Mouse (Mus musculus): ENCODE measurements around the gene Arrdc5. TPM values are rescaled to one million over a fixed set of nuclear protein-coding genes. Genes with fewer than 3 reads are reported as not detected.
"Not testable (repeated sequence)": the region's sequence is repeated elsewhere in the genome, so short reads cannot be mapped to it uniquely, and the experiment has no call there.

Arrdc5 gene
- total RNA-seq, 2 experiments from 2014 or later, result not detected

DNA sequence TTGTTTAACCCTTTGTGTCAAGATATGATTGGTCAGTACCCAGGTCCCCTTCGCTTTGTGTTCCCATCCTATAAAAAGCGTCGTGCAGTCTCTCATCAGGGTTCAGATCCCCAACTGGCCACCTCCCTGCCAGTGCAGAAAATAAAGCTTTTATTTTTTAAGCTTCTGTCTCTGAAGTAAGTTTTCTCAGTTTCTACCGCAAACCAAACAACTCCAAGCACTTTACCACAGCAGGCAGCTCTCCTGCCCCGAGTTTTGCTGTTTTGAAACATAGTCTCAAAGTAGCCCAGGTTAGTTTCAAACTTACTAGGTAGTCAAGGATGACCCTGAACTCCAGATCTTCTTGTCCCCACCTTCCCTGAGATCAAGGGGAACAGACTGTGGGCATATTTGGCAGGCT is 21.7 kb downstream of the Arrdc5 start:
- DNase-seq (ENCODE audit: low spot score in 2 of 2), result no peak

DNA sequence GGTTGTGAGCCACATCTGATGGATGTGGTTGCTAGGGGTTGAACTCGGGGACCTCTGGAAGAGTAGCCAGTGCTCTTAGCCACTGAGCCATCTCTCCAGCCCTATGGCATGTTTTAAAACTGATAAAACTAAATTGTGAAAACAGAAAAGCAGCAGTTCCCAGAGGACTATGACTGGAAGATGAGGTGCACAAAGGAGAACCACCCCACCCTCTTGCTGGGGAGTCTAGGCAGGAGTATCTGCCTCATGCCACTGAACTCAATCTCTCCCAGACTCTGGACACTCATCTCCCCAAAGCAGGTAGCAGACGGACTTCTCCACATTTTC is 22.6 kb downstream of the Arrdc5 start:
- DNase-seq (ENCODE audit: low spot score in 2 of 2), result no peak

DNA sequence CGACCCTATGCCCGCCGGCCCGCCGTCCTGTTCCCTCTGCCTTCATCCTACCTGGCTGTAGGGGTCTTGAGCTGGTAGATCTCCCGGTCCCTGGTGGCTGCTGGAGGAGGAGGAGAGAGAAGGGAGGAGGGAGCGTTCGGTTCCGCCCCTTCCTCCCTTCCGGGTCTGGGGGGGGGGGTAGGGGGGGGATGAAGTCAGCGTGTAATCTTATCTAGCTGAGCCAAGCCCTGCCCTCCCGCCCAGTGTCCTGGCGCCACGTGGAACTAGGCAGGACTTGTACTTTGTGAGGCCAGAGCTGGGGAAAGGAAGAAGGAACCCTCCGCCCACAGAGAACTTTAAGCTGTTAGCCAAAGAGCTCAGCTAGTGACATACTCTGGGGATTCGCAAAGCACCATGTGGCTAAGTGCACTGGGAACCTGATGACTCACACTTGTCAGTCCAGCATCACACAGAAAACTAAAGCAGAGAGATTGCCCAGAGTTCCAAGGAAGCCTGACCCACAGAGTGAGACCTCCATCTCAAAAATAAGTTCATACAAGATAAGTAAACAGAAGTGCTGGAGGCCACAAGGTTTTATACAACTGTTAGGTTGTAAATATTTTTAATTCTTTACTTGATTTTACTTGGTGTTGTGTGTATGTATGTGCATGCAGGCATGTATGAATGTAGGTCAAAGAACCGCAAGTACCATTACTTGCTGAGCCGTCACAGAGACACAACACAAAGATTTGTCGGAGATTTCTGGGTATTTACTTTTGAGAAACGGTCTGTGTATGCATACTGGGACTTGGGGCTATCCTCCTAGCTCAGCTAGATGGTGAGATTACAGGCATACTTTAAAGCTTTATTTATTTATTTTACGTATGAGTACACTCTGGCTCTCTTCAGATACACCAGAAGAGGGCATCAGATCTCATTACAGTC is 23.2 kb downstream of the Arrdc5 start, which contains the start of gene Ticam1:
Gene Ticam1, minus strand, starts transcription at position 144 of the 924 bp plus-strand sequence.
- peak; percentile 76 for DNase-seq (ENCODE audit: low spot score in 2 of 2)

DNA sequence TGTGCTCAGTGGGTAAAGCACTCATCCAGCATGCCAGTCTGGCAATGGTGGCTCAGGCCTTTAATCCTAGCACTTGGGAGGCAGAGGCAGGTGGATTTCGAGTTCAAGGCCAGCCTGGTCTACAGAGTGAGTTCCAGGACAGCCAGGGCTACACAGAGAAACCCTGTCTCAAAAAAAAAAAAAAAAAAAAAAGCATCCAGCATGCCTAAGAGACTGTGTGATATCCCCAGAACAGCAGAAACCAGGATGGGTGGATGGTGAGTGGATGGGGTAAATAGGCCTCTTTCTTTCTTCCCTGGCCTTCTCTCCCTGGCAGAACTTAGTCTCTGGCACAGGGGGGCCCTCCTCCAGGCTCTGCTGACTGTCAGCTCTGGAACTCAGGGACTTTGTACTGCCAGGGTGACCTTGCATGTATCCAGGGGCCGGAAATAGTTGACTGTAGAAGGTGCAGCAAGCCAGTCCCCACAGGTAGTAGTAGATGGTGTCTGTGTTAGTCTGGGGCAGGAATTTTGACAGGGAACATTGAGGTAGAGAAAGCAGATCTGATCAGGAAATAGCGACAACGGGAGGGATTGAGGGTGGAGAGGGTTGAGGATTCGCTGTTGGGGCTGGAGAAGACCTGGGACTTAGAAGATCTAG is 24.1 kb downstream of the Arrdc5 start:
- DNase-seq (ENCODE audit: low spot score in 2 of 2), result peak in 1 of 2 experiments; percentile 49

DNA sequence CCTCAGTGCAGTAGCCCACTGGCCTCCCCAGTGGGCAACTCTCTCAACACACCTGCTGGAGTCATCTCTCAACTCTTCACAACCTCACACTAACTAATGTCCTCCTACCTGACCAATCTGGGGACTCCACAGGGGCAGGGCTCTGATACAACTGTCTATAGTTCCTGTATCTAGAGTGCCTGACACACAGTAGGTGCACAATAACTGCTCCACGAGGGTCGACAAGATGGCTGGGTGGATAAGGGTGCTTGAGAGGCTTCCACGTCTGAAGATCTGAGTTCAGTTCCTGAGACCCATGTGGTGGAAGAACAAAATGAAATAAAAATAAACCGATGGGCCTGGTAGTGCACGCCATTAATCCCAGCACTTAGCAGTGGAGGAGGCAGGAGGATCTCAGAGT is 26.1 kb downstream of the Arrdc5 start:
- DNase-seq (ENCODE audit: low spot score in 2 of 2), result peak in 1 of 2 experiments; percentile 18

DNA sequence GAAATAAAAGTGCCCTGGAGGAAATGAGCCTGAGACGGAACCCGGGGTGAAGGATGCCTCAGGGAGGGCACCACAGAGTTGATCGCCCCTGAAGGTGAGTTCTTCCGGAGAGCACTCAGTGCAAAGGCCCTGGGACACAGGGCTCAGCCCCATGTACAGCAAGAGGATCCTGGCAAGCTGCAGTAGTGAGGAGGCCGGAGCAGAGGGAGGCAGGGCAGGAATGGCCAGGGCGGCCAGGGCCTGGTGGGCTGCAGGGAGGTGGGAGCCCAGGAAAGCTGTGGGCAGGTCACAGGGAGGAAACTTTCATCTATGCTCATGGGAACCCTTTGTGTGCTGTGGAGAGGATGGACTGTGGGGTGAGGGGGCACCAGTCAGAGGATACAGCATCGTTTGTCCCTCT is 26.6 kb downstream of the Arrdc5 start:
- DNase-seq (ENCODE audit: low spot score in 2 of 2), result no peak

DNA sequence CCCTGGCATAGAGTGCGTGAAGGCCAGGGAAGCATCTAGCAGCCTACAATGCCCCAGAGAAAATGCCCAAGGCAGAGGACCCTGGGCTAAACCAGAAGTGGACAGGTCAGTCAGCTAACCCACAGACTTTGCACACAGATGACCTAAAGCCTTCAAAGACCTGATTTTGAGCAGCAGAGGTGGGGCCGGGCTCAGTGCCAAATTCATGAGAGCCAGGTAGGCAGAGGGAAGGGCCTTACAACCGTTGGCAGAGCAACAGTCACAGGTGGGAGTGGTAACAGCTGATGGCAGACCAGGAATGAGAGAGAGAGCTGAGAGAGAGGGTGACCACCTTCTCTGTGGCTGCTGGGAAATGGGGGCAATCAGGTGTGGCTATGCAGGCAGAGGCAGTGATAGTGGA is 27.4 kb downstream of the Arrdc5 start:
- peak in 1 of 2 experiments; percentile 19 for DNase-seq (ENCODE audit: low spot score in 2 of 2)

DNA sequence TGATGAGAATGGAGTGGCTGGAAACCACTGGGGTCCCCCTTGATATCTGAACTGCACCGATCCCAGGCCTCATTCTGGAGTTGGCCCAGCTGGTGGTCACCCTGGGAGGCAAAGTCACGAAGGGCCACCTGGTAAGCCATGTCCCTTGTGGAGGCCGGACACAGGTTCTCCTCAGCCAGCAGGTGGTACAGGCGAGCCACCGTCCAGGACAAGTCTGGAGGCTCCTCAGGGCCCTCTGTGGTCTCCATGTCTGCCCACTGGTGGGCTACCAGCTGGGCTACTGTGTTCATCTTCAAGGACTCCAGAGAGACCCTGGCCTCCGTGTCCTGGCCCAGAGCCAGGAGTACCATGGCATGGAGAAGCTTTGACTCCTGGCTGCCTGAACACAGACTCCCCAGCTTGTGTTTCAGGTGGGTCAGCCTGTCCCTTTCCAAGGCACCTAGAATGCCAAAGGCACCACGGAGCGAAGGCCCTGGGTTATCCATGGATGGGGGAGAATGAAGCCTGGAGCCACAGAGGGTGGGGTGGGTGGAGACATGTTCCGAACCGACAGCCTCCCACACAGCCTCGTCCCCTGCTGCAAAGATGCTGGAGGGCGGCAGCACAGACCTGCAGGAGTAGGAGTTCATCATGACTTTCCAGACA is 28.4 kb downstream of the Arrdc5 start:
- DNase-seq (ENCODE audit: low spot score in 2 of 2), result peak in 1 of 2 experiments; percentile 23

DNA sequence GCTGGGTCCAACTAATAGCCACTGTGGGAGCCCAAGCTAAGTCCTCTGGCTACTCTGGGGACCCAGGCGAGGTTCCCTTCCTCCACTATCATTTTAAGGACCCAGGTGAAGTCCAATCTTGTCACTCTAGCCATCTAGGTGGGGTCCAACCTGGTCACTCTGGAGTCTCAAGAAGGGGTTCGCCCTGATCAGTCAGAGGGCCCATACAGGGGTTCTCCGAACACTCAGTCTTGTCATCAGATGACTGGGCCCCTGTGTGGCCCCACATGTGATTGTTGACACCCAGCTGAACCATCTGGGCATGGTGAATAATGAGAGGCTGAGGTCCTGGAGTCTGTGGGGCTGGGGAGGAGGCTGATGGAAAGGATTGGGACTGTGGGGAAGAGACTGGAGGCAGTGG is 30.3 kb downstream of the Arrdc5 start:
- no peak for DNase-seq (ENCODE audit: low spot score in 2 of 2)

DNA sequence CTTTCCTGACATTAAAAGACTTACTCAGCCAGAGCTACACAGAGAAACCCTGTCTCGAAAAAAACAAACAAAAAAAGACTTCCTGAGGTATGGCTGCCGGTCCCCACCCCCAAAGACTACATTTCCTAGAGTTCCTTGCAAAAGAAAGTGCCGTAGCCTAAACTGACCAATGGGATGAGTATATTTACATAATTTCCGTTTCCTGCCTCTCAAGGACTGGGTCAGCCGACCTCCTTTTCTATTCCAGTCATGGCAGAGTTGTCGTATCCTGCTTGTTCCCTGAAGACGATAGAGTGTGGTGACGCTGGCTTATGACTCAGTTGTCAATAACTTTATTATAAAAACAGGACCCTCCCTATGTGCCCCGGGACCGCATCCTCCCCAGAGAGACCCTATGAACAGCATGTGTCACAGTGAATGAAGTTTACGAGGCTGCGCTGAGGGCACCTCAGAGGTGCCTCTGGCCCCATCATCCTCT is 30.9 kb downstream of the Arrdc5 start:
- peak in 1 of 2 experiments; percentile 36 for DNase-seq (ENCODE audit: low spot score in 2 of 2)

DNA sequence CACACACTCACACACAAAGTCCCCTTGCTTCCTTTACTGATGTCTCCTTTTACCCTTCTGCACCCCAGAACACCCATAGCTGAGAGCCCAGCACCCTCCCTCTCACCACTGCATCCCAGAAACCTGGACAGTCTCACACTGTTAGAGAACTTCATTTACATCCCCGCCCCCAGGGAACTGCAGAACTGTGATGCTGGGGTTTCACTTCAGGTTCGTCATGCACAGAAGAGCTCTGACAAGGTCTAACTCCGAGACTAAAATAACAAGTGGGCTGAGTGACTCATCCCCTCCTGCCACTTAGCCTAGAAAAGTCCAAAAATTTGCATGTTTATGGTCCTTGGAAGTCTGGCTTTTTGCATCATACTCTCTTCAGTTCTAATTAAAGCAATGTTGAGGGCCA is 33.8 kb downstream of the Arrdc5 start:
- no peak for DNase-seq (ENCODE audit: low spot score in 2 of 2)

DNA sequence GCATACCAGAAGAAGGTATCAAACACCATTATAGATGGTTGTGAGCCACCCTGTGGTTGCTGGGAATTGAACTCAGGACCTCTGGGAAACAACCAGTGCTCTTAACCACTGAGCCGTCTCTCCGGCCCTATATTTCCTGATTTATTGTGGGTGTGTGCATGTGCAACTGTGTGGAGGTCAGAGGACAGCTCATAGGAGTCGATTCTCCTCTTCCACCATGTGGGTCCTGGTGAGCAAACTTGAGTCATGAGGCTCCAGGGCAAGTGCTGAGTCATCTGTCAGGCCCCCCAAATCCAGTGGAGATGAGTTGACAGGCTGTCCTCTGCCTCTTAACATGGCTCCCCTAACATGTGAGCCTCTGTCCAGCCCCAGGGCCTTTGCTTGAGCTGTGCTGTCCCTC is 34.2 kb downstream of the Arrdc5 start:
- DNase-seq (ENCODE audit: low spot score in 2 of 2), result no peak

DNA sequence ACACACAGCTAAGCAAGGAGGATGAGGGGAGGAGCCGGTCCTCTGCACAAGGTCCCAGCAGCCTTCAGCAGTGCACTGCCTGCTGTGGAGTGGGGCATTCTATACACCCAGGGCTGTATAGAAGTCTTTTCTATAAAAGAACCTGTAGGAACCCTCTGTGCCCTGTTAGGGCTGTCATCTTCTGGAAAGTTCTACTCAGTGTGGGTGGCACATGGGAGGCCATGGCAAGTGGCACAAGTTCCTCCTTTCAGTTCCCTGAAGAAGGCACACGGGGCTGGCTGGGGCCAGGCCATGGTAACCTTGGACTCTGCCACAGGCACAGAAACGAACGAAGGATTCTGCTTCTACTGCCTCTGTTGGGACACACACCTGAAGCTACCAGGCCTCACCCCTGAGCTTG is 35.1 kb downstream of the Arrdc5 start:
- no peak for DNase-seq (ENCODE audit: low spot score in 2 of 2)

DNA sequence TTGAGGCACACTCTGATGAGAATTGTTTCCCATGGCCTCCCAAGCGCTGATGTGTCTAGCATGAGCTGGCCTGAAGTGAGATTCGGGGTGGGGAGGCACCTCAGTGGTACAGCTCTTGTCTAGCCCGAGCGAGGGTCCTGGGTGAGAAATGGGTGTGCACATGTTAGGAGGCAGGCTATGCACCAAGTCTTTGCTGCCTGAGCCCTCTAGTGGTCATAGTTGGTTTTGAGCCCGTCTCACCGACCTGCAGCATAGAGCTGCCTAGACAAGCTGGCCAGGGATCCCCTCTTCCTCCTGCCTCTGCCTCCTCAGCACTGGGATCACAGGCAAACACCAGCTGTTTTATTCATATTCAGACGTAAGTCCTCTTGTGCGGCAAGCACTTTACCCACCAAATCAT is 36.1 kb downstream of the Arrdc5 start:
- peak; percentile 69 to 74 for DNase-seq (ENCODE audit: low spot score in 2 of 2)

DNA sequence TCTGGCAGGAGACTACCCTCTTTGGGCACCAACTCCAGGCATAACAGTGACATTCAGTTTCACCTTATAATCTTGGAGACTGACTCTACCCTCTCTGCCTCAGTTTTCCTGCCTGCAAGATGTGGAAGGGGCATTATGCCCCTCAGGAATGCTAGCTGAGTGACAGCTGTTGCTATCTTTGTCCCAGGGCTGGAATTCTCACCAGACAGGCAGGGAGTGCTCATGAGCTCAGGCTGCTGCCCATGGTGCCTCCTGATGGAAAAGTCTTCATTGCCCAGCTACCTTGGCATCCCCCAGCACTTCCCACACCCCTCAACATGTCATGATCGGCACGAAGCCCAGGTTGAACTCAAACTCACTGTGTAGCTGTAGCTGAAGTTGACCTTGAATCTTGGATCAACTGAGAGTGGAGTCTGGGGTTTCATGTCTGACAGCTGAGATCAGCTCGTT is 37.4 kb downstream of the Arrdc5 start:
- DNase-seq (ENCODE audit: low spot score in 2 of 2), result no peak

DNA sequence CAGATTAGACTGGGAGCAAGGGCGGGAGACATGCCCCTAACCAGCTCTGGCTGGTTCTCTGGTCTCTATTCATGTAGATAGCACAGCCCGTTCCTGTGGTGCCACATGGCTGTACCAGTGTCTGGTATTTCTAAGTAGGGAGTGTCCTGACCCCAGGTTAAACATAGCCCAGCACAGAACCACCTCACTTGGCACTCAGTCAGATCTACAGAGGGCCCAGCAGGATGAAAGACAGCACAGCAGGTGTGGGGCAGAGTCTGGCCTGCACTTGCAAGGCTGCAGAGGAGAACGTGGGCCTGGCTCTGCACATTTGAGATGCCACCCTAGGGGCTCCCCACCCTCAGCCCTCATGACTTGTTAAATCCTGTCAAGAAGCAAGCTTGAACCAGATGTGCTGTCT is 38.9 kb downstream of the Arrdc5 start:
- DNase-seq (ENCODE audit: low spot score in 2 of 2), result no peak

DNA sequence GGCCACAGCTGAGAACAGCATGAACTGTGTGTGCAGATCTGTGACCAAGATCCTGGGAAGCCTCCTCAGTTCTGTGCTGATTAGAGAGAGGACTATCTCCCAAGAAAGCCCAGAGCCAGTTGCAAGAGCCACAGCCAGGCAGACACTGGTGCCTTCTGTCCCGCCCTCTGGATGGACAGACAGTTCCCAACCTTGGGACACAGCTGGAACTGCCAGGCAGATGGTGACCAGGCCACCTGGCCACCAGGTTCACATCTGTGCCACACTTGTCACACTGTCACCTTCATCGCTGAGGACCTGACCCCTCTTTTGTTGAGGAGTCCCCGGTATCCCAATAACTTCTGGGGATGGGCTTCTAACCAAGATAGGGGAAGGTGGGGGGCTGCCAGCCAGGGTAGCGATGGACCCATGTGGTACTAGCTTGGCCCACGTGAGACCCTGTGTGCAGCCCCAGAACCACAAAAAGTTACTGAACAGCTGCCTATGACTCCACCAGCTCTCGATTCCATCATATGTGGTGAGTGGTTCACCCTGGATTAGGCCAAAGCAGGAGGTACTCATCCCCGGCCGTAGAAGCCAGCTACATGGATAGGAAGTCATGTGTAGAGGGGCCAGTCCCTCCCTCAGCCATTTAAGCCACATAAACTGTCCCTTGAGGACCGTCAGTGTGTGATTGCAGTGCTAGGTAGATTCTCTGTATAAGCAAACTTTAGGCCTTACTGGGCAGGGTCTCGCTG is 40.6 kb downstream of the Arrdc5 start:
- DNase-seq (ENCODE audit: low spot score in 2 of 2), result no peak

DNA sequence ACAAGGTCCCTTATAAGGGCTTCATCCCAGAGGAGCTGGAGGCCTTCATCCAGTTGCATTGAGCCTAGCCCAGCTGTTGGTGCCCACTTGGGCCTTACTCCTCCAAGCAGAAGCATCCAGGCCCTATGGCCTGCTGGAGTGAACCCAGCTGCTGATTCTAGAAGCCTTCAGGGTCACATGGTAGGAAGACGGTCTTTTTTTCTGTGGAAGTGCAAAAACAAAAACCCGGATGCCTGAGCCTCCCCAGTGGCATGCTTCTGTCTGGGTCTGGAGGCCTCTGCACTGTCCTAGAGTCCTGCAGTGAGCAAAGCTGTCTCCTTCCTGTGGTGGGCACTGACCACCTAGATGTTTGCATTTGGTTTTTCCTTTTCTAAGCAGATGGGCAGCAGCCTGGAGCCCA is 41.3 kb downstream of the Arrdc5 start:
- not testable (repeated sequence) for DNase-seq (ENCODE audit: low spot score in 2 of 2)

DNA sequence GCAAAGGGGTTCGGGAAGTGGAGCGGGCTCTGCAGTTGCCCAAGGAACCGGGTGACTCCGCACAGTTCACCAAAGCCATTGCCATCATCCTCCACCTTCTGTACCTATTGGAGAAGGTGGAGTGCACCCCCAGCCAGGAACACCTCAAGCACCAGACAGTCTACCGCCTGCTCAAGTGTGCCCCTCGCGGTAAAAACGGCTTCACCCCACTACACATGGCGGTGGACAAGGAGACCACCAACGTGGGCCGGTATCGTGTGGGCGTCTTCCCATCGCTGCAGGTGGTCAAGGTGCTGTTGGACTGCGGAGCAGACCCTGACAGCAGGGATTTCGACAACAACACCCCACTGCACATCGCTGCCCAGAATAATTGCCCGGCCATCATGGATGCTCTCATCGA is 41.8 kb downstream of the Arrdc5 start:
- not testable (repeated sequence) for DNase-seq (ENCODE audit: low spot score in 2 of 2)

DNA sequence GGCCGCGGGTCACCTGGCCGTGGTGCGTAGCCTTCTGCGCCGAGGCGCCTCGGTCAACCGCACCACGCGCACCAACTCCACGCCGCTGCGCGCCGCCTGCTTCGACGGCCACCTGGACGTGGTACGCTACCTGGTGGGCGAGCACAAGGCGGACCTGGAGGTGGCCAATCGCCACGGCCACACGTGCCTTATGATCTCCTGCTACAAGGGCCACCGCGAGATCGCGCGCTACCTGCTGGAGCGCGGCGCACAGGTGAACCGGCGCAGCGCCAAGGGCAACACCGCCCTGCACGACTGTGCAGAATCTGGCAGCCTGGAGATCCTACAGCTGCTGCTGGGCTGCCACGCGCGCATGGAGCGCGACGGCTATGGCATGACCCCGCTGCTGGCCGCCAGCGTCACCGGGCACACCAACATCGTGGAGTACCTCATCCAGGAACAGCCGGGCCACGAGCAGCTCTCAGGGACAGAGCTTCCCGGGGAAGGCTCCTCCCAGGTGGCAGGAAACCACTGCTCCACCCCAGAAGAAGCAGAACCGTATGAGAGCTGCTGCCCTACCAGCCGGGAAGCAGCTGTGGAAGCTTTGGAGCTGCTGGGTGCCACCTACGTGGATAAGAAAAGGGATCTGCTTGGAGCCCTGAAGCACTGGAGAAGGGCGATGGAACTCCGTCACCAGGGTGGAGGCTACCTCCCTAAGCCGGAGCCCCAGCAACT is 42.7 kb downstream of the Arrdc5 start:
- no peak for DNase-seq (ENCODE audit: low spot score in 2 of 2)
